Mouse (Mus musculus) erythroblast, embryonic 14.5 days (primary cell): ENCODE results near the gene Fsd1. TPM values are rescaled to one million over a fixed set of nuclear protein-coding genes. Genes with fewer than 3 reads are reported as not detected.

Experiments used
- H3K27me3 ChIP-seq: 2 replicates; pipeline ENCODE4 v1.6.1; 2012; ENCODE audit warnings: inconsistent platforms; ENCODE audit not compliant: control insufficient read depth
- H3K36me3 ChIP-seq: 2 replicates; pipeline ENCODE4 v1.6.1; 2012; ENCODE audit warnings: mild to moderate bottlenecking, inconsistent platforms; ENCODE audit not compliant: control insufficient read depth
- H3K4me1 ChIP-seq: 2 replicates; pipeline ENCODE4 v1.6.1; 2012; ENCODE audit warnings: inconsistent platforms; ENCODE audit not compliant: control insufficient read depth
- H3K4me3 ChIP-seq: replicated peaks from 2 replicates; pipeline ENCODE3; 2012; ENCODE audit warnings: moderate library complexity, mild to moderate bottlenecking, inconsistent platforms
- H3K9me3 ChIP-seq: 2 replicates; pipeline ENCODE4 v1.6.1; 2012; ENCODE audit warnings: low read length, inconsistent platforms, mixed read lengths; ENCODE audit not compliant: control insufficient read depth
- GATA1 ChIP-seq: IDR thresholded peaks from 2 replicates; pipeline ENCODE4 v1.6.1; 2012; ENCODE audit warnings: low read length, inconsistent platforms, mixed read lengths
- TAL1 ChIP-seq: IDR thresholded peaks from 3 replicates; pipeline ENCODE4 v1.6.1; 2012; ENCODE audit warnings: low read length, inconsistent platforms, mixed read lengths
- polyA plus RNA-seq: library from polyadenylated mRNA; stranded (reverse); fragments of >175 nt; gene quantifications from 2 replicates; pipeline ENCODE4 v1.2.3, GENCODE M21; 2012

The Fsd1 gene
- polyA plus RNA-seq, 1 experiment, result not detected

- Histone ChIP-seq H3K36me3 (peaks cover 96% of the 10 kb centered on the region), H3K27me3 (no peaks in the 10 kb centered on the region), H3K9me3 (no peaks in the 10 kb centered on the region), H3K4me1 (peaks cover 16% of the 10 kb centered on the region), H3K4me3 (no peak overlapping the region)
- TF ChIP-seq TAL1, result no peak
- TF ChIP-seq GATA1, result no peak
Measured at GRCm38 (mm10) chr17:56022131-56022988, 36.1 kb downstream of the Fsd1 start.

GRCm38 (mm10) chr17:56022989-56023290 is 36.6 kb downstream of the Fsd1 start:
- Histone ChIP-seq H3K4me1 (peaks cover 19% of the 10 kb centered on the region), H3K9me3 (no peaks in the 10 kb centered on the region), H3K27me3 (no peaks in the 10 kb centered on the region), H3K4me3 (no peak overlapping the region), H3K36me3 (peaks cover 96% of the 10 kb centered on the region)
- no peak for TF ChIP-seq GATA1
- TF ChIP-seq TAL1, result no peak

- H3K4me3 ChIP-seq, result no peak overlapping the region
Measured at GRCm38 (mm10) chr17:56023386-56023785, 37.1 kb downstream of the Fsd1 start.

GRCm38 (mm10) chr17:56024476-56024875 is 38.2 kb downstream of the Fsd1 start:
- peaks cover 20% of the 10 kb centered on the region for H3K4me1 ChIP-seq
- H3K4me3 ChIP-seq, result no peak overlapping the region
- H3K27me3 ChIP-seq, result no peaks in the 10 kb centered on the region
- peaks cover 96% of the 10 kb centered on the region for H3K36me3 ChIP-seq
- TF ChIP-seq GATA1 (no peak), TAL1 (no peak)
- no peaks in the 10 kb centered on the region for H3K9me3 ChIP-seq

More at GRCm38 (mm10) chr17:56023386-56023785, 37.1 kb downstream of the Fsd1 start:
- H3K27me3 ChIP-seq, result no peaks in the 10 kb centered on the region
- TF ChIP-seq TAL1, result no peak
- TF ChIP-seq GATA1, result no peak
- peaks cover 19% of the 10 kb centered on the region for H3K4me1 ChIP-seq
- H3K9me3 ChIP-seq, result no peaks in the 10 kb centered on the region
- H3K36me3 ChIP-seq, result peaks cover 96% of the 10 kb centered on the region

GRCm38 (mm10) chr17:56024931-56025330 is 38.6 kb downstream of the Fsd1 start:
- H3K9me3 ChIP-seq, result no peaks in the 10 kb centered on the region
- peaks cover 96% of the 10 kb centered on the region for H3K36me3 ChIP-seq
- no peak overlapping the region for H3K4me3 ChIP-seq
- TF ChIP-seq GATA1 (no peak), TAL1 (no peak)
- peaks cover 24% of the 10 kb centered on the region for H3K4me1 ChIP-seq
- no peaks in the 10 kb centered on the region for H3K27me3 ChIP-seq

GRCm38 (mm10) chr17:56026303-56026702 is 40.0 kb downstream of the Fsd1 start:
- TF ChIP-seq GATA1, result no peak
- TF ChIP-seq TAL1, result no peak
- peaks cover 37% of the 10 kb centered on the region for H3K4me1 ChIP-seq
- H3K9me3 ChIP-seq, result no peaks in the 10 kb centered on the region
- no peak overlapping the region for H3K4me3 ChIP-seq
- no peaks in the 10 kb centered on the region for H3K27me3 ChIP-seq
- peaks cover 95% of the 10 kb centered on the region for H3K36me3 ChIP-seq

- Histone ChIP-seq H3K4me1 (peaks cover 37% of the 10 kb centered on the region), H3K27me3 (no peaks in the 10 kb centered on the region), H3K9me3 (no peaks in the 10 kb centered on the region), H3K4me3 (no peak overlapping the region), H3K36me3 (peaks cover 93% of the 10 kb centered on the region)
- TF ChIP-seq TAL1, result no peak
- TF ChIP-seq GATA1, result no peak
Measured at GRCm38 (mm10) chr17:56026881-56027280, 40.6 kb downstream of the Fsd1 start.

- TF ChIP-seq TAL1 (no peak), GATA1 (no peak)
- H3K9me3 ChIP-seq, result no peaks in the 10 kb centered on the region
- H3K27me3 ChIP-seq, result no peaks in the 10 kb centered on the region
- no peak overlapping the region for H3K4me3 ChIP-seq
- peaks cover 45% of the 10 kb centered on the region for H3K4me1 ChIP-seq
- H3K36me3 ChIP-seq, result peaks cover 92% of the 10 kb centered on the region
Measured at GRCm38 (mm10) chr17:56027801-56028441, 41.6 kb downstream of the Fsd1 start.

GRCm38 (mm10) chr17:56030238-56030870 is 44.0 kb downstream of the Fsd1 start:
- Histone ChIP-seq H3K27me3 (no peaks in the 10 kb centered on the region), H3K36me3 (peaks cover 91% of the 10 kb centered on the region), H3K4me3 (no peak overlapping the region), H3K9me3 (no peaks in the 10 kb centered on the region), H3K4me1 (peaks cover 61% of the 10 kb centered on the region)
- TF ChIP-seq GATA1 (no peak), TAL1 (no peak)
